Mouse (Mus musculus) c-Kit-positive CD71-negative TER-119-negative erythroid progenitor cells, embryonic 14.5 days (primary cell): Measurements from ENCODE around the gene Mpo.

ENCODE experiments used
- DNase-seq: peaks from one replicate; pipeline ENCODE4 v3.0.0-alpha.2; 2013; ENCODE audit warnings: low read depth

The Mpo gene

GRCm38 (mm10) chr11:87793460-87793859 lies at the start of gene Mpo:
Gene Mpo (plus strand): TSS chr11:87793581.
- DNase-seq: no peak

DNA sequence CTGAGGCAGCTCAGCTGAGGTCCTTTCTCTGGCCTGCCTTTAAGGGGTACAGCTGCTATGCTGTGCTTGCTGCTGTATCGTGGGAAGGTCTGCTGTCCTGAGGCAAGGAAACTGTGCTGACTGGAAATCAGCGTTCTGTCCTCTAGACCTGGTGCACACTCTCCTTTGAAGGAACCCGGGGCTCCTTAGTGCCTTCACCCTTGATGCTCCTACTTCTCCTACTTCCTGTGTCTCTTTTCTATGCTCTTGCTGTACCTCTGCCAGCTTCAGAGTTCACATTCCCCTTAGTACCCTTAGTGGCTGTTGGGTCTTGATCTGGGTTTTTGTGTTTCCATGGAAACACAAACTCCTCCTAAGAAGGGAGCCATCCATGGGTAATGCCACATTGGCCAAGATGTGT lies 49.7 kb upstream of the Mpo start:
- no peak for DNase-seq

DNA sequence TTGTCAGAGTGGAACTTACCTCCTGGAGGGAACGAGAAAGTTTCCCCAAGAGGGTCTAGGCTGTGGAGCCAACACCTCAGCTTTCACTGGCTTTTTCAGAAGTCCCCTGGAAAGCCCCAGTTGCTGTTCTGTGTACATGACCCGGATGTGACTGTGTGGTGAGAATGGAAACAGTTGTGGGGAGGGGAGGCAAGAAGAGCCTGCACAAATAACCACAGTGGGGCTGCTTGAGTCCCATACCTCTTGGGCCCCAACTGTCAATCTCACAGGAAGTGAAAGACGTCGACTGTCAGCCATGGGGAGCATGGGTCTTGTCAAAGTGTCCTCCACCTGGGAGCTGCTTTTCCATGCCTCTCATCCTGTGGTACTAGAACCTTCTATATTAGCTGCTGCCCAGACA lies 48.4 kb upstream of the Mpo start:
- DNase-seq: no peak

- DNase-seq: no peak
Measured at GRCm38 (mm10) chr11:87745632-87746555, 47.5 kb upstream of the Mpo start.

DNA sequence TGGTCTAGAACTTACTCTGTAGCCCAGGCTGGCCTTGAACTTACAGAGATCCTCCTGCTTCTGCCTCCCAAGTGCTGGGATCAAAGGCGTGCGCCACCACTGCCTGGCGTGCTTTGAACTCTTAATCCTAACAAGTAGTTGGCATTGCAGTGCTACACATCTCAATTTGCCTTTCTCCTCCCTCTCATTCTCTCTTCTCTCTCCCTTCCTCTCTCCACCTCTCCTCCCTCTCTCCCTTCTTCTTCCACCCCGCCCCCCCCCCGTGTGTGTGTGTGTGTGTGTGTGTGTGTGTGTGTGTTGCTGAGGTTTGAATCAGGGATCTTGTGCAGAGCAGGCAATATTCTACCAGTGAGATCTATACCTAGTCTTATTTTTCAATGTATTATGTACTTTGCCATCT lies 46.1 kb upstream of the Mpo start:
- no peak for DNase-seq

DNA sequence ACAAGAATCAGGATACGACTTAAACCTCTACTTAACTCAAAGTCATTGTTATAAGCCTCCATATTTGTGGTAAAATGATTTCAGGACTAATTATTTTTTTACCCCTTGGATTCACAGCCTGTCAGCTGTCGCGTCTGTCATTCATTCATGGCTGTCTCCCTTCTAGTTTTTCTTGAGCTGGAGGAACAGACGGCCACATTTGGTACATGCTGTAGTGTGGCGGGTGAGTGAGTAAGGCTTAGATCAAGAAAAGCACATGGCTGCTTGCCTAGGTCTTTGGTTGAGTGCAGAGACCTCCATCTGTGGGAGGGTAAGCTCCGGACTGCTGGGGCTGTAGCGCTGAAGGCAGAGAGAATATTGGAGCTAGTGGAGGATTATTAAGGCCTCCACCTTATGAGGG lies 45.7 kb upstream of the Mpo start:
- no peak for DNase-seq

DNA sequence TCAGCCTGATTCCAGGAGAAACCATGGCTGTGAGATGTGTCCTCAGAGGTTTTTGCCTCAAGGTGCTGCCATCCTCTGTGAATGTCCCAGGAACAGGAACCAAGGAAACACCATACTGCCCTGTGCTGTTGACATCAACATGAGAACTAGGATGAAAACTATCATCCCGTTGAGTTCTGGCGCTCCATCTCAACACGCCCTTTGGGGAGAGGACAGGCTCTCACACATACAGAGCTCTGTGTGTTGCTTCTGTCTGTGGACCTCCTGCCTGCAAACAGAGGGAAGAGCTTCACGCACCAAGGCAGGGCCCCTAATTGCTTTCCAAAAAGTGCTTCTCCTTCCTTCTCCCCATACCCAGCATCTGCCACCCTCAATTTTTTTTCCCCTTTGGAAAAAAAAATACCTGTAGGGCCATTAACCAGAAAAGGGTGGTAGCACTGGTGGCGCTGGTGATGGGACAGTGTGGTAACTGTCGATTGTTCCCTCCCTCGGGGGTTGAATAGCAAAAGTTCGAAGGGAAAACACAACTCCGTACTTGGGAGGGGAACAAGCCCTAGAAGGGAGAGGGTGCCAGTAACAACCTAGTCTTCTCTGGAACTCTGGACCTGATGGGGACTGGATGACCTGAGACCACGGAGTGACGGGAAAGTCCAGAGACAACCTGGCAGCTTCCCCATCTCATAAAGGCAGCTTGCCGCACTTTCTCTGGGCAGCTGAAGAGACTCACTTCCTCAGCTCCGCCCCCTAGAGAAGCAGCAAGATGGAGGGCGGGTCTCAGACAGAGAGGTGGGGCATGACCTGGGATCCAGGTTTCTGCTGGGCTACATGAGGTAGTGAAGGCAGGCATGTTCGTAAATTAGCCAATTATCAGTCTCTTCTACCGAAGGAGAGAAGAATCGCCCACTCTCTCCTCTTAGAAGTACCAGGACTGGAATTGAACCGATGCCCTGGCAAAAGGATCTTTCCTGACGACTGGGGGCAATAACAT lies 45.0 kb upstream of the Mpo start:
- DNase-seq: peak; percentile 79

GRCm38 (mm10) chr11:87749192-87750042 lies 44.0 kb upstream of the Mpo start:
- peak; percentile 97 for DNase-seq

DNA sequence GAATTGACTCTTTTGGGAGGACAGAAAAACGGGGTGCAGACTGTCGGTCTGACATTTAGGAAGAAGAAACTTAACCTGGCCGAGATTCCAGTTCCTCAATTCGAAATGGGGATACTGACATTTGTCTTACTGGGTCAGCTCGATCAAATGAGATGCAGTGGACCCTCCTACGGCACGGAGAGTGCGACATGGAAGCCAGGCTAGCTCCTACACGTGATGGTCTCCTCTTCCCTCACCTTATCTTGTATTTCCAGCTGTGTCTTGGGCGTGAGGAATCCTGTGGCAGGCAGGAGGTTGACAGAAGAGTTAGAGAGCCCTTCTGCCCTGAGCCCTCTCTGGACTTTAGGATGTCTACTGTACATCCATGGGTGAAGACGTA lies 43.3 kb upstream of the Mpo start:
- no peak for DNase-seq

DNA sequence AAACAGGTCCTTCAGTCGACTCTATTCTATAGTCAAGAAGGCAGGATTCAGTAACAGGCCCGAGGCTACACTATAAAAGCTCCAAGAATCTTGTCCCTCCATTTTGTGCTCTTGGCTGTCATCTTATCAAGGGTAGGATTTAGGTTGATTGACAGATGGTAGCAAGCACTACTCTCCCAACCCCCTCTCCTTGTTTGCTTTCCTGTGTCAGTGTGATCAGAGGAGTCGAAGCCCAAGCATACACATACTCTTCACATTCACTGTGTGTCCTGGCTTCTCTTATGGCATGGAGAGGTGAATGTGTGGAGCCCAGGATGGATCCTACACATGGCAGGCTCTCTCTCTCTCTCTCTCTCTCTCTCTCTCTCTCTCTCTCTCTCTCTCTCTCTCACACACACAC lies 42.9 kb upstream of the Mpo start:
- DNase-seq: no peak

- DNase-seq: no peak
Measured at GRCm38 (mm10) chr11:87751031-87751430, 42.4 kb upstream of the Mpo start.

DNA sequence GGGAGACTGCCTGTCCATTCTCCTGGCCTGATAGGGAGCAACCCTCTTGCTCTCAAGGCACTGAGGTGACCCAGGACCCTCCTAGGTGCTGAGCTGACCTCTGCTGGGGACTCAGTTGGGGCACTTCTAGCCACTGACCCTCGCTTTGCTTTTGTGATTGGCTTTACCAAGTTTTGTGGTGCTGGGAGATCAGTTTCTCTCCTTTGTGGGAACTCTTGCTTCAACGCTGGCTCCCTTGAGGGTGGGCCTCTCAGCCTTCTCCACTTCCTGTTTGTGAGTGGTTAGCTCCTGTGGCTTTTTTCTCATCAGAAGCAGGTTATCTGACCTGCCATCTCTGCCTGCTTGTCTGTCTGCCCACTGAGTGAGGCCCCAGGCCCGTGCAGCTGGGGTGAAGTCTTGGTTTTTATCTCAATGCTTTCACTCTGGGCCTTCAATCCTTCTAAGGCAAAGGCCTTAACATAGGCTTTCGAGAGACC lies 41.9 kb upstream of the Mpo start:
- DNase-seq: no peak

- no peak for DNase-seq
Measured at GRCm38 (mm10) chr11:87752307-87752706, 41.1 kb upstream of the Mpo start.

DNA sequence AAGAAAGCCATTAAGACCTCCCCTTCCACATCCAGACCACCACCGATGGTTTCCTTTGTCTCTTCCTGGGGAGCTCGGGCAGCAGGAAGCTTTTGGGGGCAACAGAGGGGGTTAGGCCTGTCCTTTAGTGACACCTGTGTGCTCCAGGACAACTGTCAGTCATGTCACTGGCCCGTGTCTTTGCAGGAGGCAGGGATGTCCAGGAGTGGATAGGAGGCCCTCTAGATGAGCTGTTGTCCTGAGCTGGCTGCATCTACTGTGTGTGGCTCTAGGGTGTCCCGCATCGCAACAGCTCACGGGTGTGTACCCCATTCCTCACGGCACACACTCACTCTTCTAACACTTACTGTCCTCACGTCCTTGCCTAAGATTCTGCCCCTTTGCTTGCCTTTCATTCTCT lies 40.1 kb upstream of the Mpo start:
- no peak for DNase-seq

- DNase-seq: no peak
Measured at GRCm38 (mm10) chr11:87753891-87754501, 39.4 kb upstream of the Mpo start.

- no peak for DNase-seq
Measured at GRCm38 (mm10) chr11:87754603-87755002, 38.8 kb upstream of the Mpo start.

GRCm38 (mm10) chr11:87755360-87756017 lies 37.9 kb upstream of the Mpo start:
- peak; percentile 97 for DNase-seq

DNA sequence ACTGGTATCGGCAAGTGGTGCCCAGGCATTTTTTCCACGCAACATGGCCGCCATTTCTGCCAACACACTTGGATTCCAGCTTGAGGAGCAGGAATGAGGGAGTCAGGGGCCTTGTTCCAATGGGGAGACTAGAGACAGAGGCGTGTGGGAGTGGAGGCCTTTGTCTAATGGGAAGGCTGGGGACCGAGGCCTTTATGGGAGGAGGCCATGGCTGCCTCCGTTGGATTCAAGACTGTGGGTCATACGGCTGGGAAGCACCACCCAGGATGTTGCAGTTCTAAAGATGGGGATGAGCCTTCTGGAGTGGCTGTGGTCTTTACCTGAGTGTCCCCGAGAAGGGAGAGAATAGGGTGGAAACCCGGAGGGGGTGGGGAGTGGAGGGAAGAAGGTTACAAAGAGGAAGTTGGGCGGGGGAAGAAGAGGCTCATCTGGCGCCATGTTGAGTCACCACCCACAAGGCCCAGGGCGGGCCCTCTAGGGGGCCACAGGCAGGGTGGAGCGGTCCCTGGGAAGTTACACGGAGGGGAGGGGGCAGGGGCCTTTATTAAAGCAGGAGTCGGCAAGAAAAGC lies 37.0 kb upstream of the Mpo start:
- no peak for DNase-seq

DNA sequence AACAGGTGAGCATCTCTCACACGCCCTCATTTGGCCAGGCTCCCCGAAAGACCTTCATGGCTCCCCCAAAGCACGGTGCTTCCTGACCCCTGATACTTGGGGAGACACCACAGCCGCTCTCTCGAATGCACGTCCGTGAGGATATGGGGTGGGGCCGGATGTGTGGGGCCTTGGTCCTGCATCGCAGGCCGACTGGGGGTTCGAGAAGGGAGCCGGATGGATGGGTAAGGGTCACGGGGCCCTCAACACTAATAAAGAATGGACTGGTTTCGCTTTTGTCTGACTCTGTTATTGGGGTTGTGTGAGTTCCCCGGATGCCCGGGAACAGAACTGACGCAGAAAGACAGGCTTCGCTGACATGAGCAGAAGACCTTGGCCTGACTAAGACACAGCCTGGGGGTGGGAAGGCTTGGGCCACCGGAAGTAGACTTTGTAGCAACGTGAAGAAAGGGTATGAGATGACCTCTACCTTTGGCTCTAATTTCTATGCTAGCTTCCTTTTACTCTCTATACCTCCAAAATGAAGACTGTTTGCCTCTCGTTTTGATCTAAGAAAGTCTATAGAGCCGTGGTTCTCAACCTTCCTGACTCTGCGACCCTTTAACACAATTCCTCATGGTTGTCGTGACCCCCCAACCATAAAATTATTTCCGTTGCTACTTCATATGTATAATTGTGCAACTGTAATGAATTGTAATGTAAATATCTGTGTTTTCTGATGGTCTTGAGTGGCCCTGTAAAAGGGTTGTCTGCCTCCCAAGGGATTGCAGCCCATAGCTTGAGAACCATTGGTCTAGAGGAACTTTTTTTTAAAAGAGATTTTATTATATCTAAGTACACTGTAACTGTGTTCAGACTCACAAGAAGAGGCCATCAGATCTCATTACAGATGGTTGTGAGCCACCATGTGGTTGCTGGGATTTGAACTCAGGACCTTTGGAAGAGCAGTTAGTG lies 36.1 kb upstream of the Mpo start:
- no peak for DNase-seq
